Mouse (Mus musculus) MEL (cell line): ENCODE data around the gene Trappc3l. TPM values are rescaled to one million over a fixed set of nuclear protein-coding genes. Genes with fewer than 3 reads are reported as not detected.

Experiments used
- DNase-seq: peaks from one replicate; pipeline ENCODE4 v3.0.0; 2011; ENCODE audit warnings: low read depth, low spot score
- H3K27ac ChIP-seq: 2 replicates; pipeline ENCODE4 v1.5.1; 2012; ENCODE audit warnings: low read depth, mild to moderate bottlenecking, control low read depth, low read length, moderate library complexity; ENCODE audit not compliant: control insufficient read depth
- H3K27me3 ChIP-seq, 2 experiments: fragments of 150-350 bp in 1 of 2; sonication (generic) in 1 of 2; 2 replicates each; pipeline ENCODE4 v1.6.1; 2012; ENCODE audit warnings: low read length in 2 of 2, mild to moderate bottlenecking in 2 of 2, improper control_type of control experiment in 1 of 2, moderate library complexity in 1 of 2; ENCODE audit not compliant: insufficient read depth in 2 of 2, control insufficient read depth in 1 of 2
- H3K36me3 ChIP-seq, 2 experiments: 2 replicates each; pipeline ENCODE4 v1.6.1; 2012 to 2014; ENCODE audit warnings: low read length in 2 of 2, improper control_type of control experiment in 1 of 2, inconsistent platforms in 1 of 2, mild to moderate bottlenecking in 1 of 2; ENCODE audit not compliant: insufficient read depth in 2 of 2, control insufficient read depth in 1 of 2
- H3K4me1 ChIP-seq, 2 experiments: fragments of 150-350 bp in 1 of 2; sonication (generic) in 1 of 2; 2 replicates each; pipeline ENCODE4 v1.6.1; 2012; ENCODE audit warnings: low read length in 2 of 2, improper control_type of control experiment in 1 of 2, mild to moderate bottlenecking in 1 of 2; ENCODE audit not compliant: insufficient read depth in 2 of 2, control insufficient read depth in 1 of 2
- H3K4me3 ChIP-seq, 2 experiments: fragments of 150-350 bp in 1 of 2; sonication (generic) in 1 of 2; 2 replicates each; pipeline ENCODE4 v1.5.1; 2012; ENCODE audit warnings: low read depth in 2 of 2, low read length in 2 of 2, mild to moderate bottlenecking in 2 of 2, moderate library complexity in 2 of 2, control low read depth in 1 of 2, improper control_type of control experiment in 1 of 2; ENCODE audit not compliant: control insufficient read depth in 1 of 2, insufficient read depth in 1 of 2
- H3K79me2 ChIP-seq: 2 replicates; pipeline ENCODE4 v1.6.1; 2012; ENCODE audit warnings: mild to moderate bottlenecking, low read length, moderate library complexity; ENCODE audit not compliant: control insufficient read depth, poor library complexity, insufficient read depth
- H3K9ac ChIP-seq: 2 replicates; pipeline ENCODE4 v1.6.1; 2012; ENCODE audit warnings: low read depth, mild to moderate bottlenecking, control low read depth, low read length, moderate library complexity; ENCODE audit not compliant: control insufficient read depth, poor library complexity, severe bottlenecking
- H3K9me3 ChIP-seq: fragments of 150-350 bp; sonication (generic); replicated peaks from 2 replicates; pipeline ENCODE4 v1.6.1; 2012; ENCODE audit warnings: mild to moderate bottlenecking, low read length, improper control_type of control experiment, moderate library complexity; ENCODE audit not compliant: insufficient read depth
- MYC ChIP-seq: IDR thresholded peaks from 2 replicates; pipeline ENCODE4 v1.6.1; 2011; ENCODE audit warnings: low read depth, mild to moderate bottlenecking, low read length, improper control_type of control experiment, moderate library complexity
- SIN3A ChIP-seq: IDR thresholded peaks from 2 replicates; pipeline ENCODE4 v1.6.1; 2012; ENCODE audit warnings: low read length, improper control_type of control experiment, inconsistent platforms
- TCF12 ChIP-seq: IDR thresholded peaks from 2 replicates; pipeline ENCODE4 v1.6.1; 2014; ENCODE audit warnings: low read depth, mild to moderate bottlenecking, inconsistent platforms, low read length, improper control_type of control experiment, moderate library complexity
- ZKSCAN1 ChIP-seq: IDR thresholded peaks from 2 replicates; pipeline ENCODE4 v1.6.1; 2012; ENCODE audit warnings: low read depth, mild to moderate bottlenecking, inconsistent platforms, low read length, improper control_type of control experiment, moderate library complexity
- ZNF384 ChIP-seq: IDR thresholded peaks from 2 replicates; pipeline ENCODE4 v1.6.1; 2012; ENCODE audit warnings: low read depth, mild to moderate bottlenecking, inconsistent platforms, low read length, improper control_type of control experiment
- polyA plus RNA-seq, 2 experiments: library from polyadenylated mRNA; stranded (reverse) in 1 of 2; unstranded in 1 of 2; fragments of >175 nt in 1 of 2; fragments of >200 nt in 1 of 2; gene quantifications; 2 replicates each; pipeline versions ENCODE4 v1.2.1 to v1.2.4; 2012; ENCODE audit warnings: low replicate concordance in 2 of 2, low read depth in 1 of 2; ENCODE audit not compliant: insufficient read length in 2 of 2, insufficient read depth in 1 of 2, missing spikeins in 1 of 2
- total RNA-seq: library from RNA; depleted of rRNA; stranded (reverse); fragments of 300-350 nt; gene quantifications from 2 replicates; pipeline ENCODE4 v1.2.3, GENCODE M21; 2012; rRNA removed

Trappc3l gene
- total and polyA plus RNA-seq, 3 experiments = not detected

GRCm38 (mm10) chr10:34155796-34156554 is 118.6 kb downstream of the Trappc3l start:
- Histone ChIP-seq H3K4me1 (no peaks in the 10 kb centered on the region), H3K27me3 (no peaks in the 10 kb centered on the region; a peak in 1 of 4 replicates), H3K36me3 (no peaks in the 10 kb centered on the region), H3K79me2 (no peaks in the 10 kb centered on the region), H3K9ac (no peak overlapping the region), H3K4me3 (no peak overlapping the region), H3K9me3 (no peaks in the 10 kb centered on the region), H3K27ac (no peak overlapping the region)
- TF ChIP-seq SIN3A (no peak), ZKSCAN1 (no peak), TCF12 (no peak), ZNF384 (no peak), MYC (no peak)
- no peak for DNase-seq

Other genes with a start within 250 kb of the Trappc3l start
- not detected in 2 replicates for gene Sult3a1, start 179.9 kb upstream of the Trappc3l start, total RNA-seq
- not detected for gene Sult3a1, start 179.9 kb upstream of the Trappc3l start, polyA plus RNA-seq
- gene Rsph4a, start 132.5 kb upstream of the Trappc3l start, total RNA-seq = not detected in 2 replicates
- not detected for gene Rsph4a, start 132.5 kb upstream of the Trappc3l start, polyA plus RNA-seq
- 6.6 and 6.9 TPM in 2 replicates for gene Zup1, start 86.3 kb upstream of the Trappc3l start, total RNA-seq
- gene Zup1, start 86.3 kb upstream of the Trappc3l start, polyA plus RNA-seq = 1 to 10 TPM in 1 of 2 experiments, not detected in 1; 6.0 TPM
- gene Rwdd1, start 18.0 kb upstream of the Trappc3l start, total RNA-seq = 137 and 157 TPM in 2 replicates
- gene Rwdd1, start 18.0 kb upstream of the Trappc3l start, polyA plus RNA-seq = 100 to 1,000 TPM in 1 of 2 experiments, not detected in 1; 114 TPM
- gene Calhm4, start 6.7 kb downstream of the Trappc3l start, total RNA-seq = not detected in 2 replicates
- gene Calhm4, start 6.7 kb downstream of the Trappc3l start, polyA plus RNA-seq = not detected
- not detected in 2 replicates for gene Calhm5, start 58.9 kb downstream of the Trappc3l start, total RNA-seq
- gene Calhm5, start 58.9 kb downstream of the Trappc3l start, polyA plus RNA-seq = not detected
- not detected in 2 replicates for gene Calhm6, start 90.4 kb downstream of the Trappc3l start, total RNA-seq
- gene Calhm6, start 90.4 kb downstream of the Trappc3l start, polyA plus RNA-seq = not detected
- gene Dse, start 170.1 kb downstream of the Trappc3l start, total RNA-seq = not detected in 2 replicates
- not detected for gene Dse, start 170.1 kb downstream of the Trappc3l start, polyA plus RNA-seq
- gene Tspyl1, start 244.6 kb downstream of the Trappc3l start, total RNA-seq = 10.4 and 10.8 TPM in 2 replicates
- 10 to 100 TPM in 1 of 2 experiments, not detected in 1; 16.3 TPM for gene Tspyl1, start 244.6 kb downstream of the Trappc3l start, polyA plus RNA-seq